In the genomic region with DNA sequence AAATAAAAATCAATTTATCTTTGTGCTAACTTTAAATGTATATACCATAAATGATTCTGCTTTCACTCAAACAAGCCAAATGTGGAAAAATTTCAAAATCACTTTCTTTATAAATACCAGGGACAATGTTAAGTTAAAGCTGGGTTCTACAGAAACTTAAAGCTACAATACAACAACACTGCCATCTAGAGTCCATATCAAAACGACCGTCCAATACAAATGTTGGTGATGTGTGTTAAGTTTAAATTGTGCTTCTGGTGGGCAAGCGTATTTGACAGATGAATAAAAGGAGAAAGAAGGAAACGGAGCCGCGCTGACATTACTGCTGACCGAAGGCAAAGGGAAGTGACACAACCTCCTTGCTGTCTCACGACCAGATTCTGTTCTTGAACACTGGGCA, we compare ENCODE assay signal across 11 mouse cellular contexts. TPM values are rescaled to one million over a fixed set of nuclear protein-coding genes. Genes with fewer than 3 reads are reported as not detected.
DNase-seq lines count a peak whose midpoint lies in the region; ATAC-seq and TF ChIP-seq lines count a peak whose summit lies in the region.
"Had no signal": no experiment of that assay in that cellular context is flagged by ENCODE, and none has a peak within 500 bp of the region (broad histone marks: within the 10 kb centered on the region; RNA-seq: fewer than 3 reads in every experiment).

No protein-coding gene starts in this region.

- peak; percentile 25 to 38 for DNase-seq in cerebellum, adult 2 months
- DNase-seq in cerebellum, adult 9-11 months, result no peak
- no peak for DNase-seq in layer of hippocampus, adult 2 months (ENCODE audit: low spot score in 2 of 2)
- no peak for DNase-seq in layer of hippocampus, postnatal 14 days (ENCODE audit: low spot score in 2 of 2)
- DNase-seq in Muller cell, postnatal 12 days (ENCODE audit: inconsistent ontology term), result peak; percentile 34
- DNase-seq in spleen, postnatal 36 days (ENCODE audit: low spot score in 2 of 2), result no peak
- DNase-seq in heart, postnatal 25 days (ENCODE audit: low spot score), result no peak
- DNase-seq: heart, postnatal 10 days; lung, postnatal 36 days had no signal

- peak; percentile 64 for ATAC-seq in megakaryocyte progenitor cell, adult 5-6 weeks (replicated peaks; ENCODE audit: poor library complexity)

- H3K27ac ChIP-seq in cerebellum, adult 2 months (ENCODE audit: insufficient read depth, low read length), result no peak overlapping the region
- no peak overlapping the region for H3K27ac ChIP-seq in layer of hippocampus, adult 2 months
- H3K27ac ChIP-seq: forebrain, embryonic 12.5 days had no signal

- no peaks in the 10 kb centered on the region for H3K27me3 ChIP-seq in cerebellum, adult 2 months (ENCODE audit: control insufficient read depth, insufficient read depth, low read length)
- H3K27me3 ChIP-seq: forebrain, embryonic 12.5 days had no signal

- intact Hi-C loops in heart, postnatal 25 days (cut with DNase I), result no loop called here

- TF ChIP-seq POLR2A in cerebellum, adult 2 months (IDR thresholded peaks at IDR 0.05; ENCODE audit: borderline replicate concordance, insufficient read depth, low read length), result no peak

- peak; percentile 63; the same call in 1 of the 2 replicates for TF ChIP-seq CTCF in cerebellum, adult 2 months (IDR thresholded peaks at IDR 0.05; ENCODE audit: borderline replicate concordance, insufficient read depth, low read depth, low read length)
- peak; percentile 84 for TF ChIP-seq CTCF in layer of hippocampus, adult 2 months (conservative IDR thresholded peaks at IDR 0.05)

- peaks cover 6% of the 10 kb centered on the region; the same call in 1 of the 2 replicates for H3K4me1 ChIP-seq in cerebellum, adult 2 months (ENCODE audit: control insufficient read depth, insufficient read depth, low read length)
- H3K4me1 ChIP-seq: forebrain, embryonic 12.5 days had no signal

- WGBS in cerebellum, adult 2 months, result 38% methylated on average over 8 of the region's 8 CpGs

- no peak overlapping the region for H3K4me3 ChIP-seq in cerebellum, adult 2 months (replicated peaks; ENCODE audit: insufficient read depth, low read depth, low read length)
- no peak overlapping the region for H3K4me3 ChIP-seq in layer of hippocampus, adult 2 months
- H3K4me3 ChIP-seq: forebrain, embryonic 12.5 days had no signal

RNA-seq across cellular contexts. Expression of a gene that starts 38.4 kb away (rescaled TPM):
- 9.7 and 10.3 TPM in 2 replicates for polyA plus RNA-seq in cerebellum, adult 2 months (2012; rRNA removed)
- 10 to 100 TPM; 18.7 to 19.1 TPM for total RNA-seq in layer of hippocampus, adult 2 months (2021)
- total RNA-seq in layer of hippocampus, postnatal 14 days (2021), result 10 to 100 TPM; 18.1 to 20.0 TPM
- total RNA-seq in megakaryocyte progenitor cell, adult 5-6 weeks (2015), result 34.9 and 35.3 TPM in 2 replicates
- 30.3 and 33.4 TPM in 2 replicates for total RNA-seq in megakaryocyte progenitor cell, adult 5-6 weeks (2017)
- total RNA-seq in heart, postnatal 25 days (2021), result 1 to 10 TPM; 7.5 to 7.7 TPM

Comparison
In these comparisons a context has a peak if more than half of its experiments do, and no peak if none do; other contexts are left out.
1. DNase-seq: peak in cerebellum, adult 2 months (2 of 2) and Muller cell, postnatal 12 days (single experiment); none in cerebellum, adult 9-11 months (single experiment), layer of hippocampus, adult 2 months (0 of 2), layer of hippocampus, postnatal 14 days (0 of 2), spleen, postnatal 36 days (0 of 2) and heart, postnatal 25 days (single experiment).